Mouse (Mus musculus) heart, embryonic 16.5 days (tissue): Measurements from ENCODE around the gene Pou2f2. TPM values are rescaled to one million over a fixed set of nuclear protein-coding genes. Genes with fewer than 3 reads are reported as not detected.
A peak's percentile ranks its signal among the peaks of the same experiment; 100 is the strongest.

ENCODE experiments used
- ATAC-seq: fragments of 200-750 bp; cut with Nextera tagmentation; replicated peaks from 2 replicates; pipeline ENCODE4 v1.8.0; 2017; ENCODE audit warnings: moderate number of reproducible peaks; ENCODE audit not compliant: insufficient read depth, low FRiP score; ENCODE audit errors: extremely low read depth
- H3K27ac ChIP-seq: fragments of 300-500 bp; sonication (generic); 2 replicates; pipeline ENCODE4 v1.5.1; 2014; ENCODE audit warnings: mild to moderate bottlenecking, low read length, control low read depth, moderate library complexity
- H3K27me3 ChIP-seq: fragments of 300-500 bp; sonication (generic); 2 replicates; pipeline ENCODE4 v1.6.1; 2014; ENCODE audit warnings: low read length, mixed read lengths; ENCODE audit not compliant: control insufficient read depth, insufficient read depth
- H3K36me3 ChIP-seq: fragments of 300-500 bp; sonication (generic); 2 replicates; pipeline ENCODE4 v1.6.1; 2014; ENCODE audit not compliant: control insufficient read depth, insufficient read depth
- H3K4me1 ChIP-seq: fragments of 300-500 bp; sonication (generic); 2 replicates; pipeline ENCODE4 v1.6.1; 2014; ENCODE audit warnings: low read length, mixed read lengths; ENCODE audit not compliant: control insufficient read depth, insufficient read depth
- H3K4me2 ChIP-seq: fragments of 300-500 bp; sonication (generic); 2 replicates; pipeline ENCODE4 v1.6.1; 2014; ENCODE audit warnings: low read depth, mild to moderate bottlenecking, control low read depth, low read length
- H3K4me3 ChIP-seq: fragments of 300-500 bp; sonication (generic); 2 replicates; pipeline ENCODE4 v1.5.1; 2014; ENCODE audit warnings: mild to moderate bottlenecking, control low read depth, low read length
- H3K9ac ChIP-seq: fragments of 300-500 bp; sonication (generic); 2 replicates; pipeline ENCODE4 v1.6.1; 2014; ENCODE audit warnings: low read length, control low read depth
- H3K9me3 ChIP-seq: fragments of 300-500 bp; sonication (generic); replicated peaks from 2 replicates; pipeline ENCODE4 v1.6.1; 2016; ENCODE audit warnings: low read length; ENCODE audit not compliant: control insufficient read depth
- WGBS: fragments of 180-500 bp; shearing (Covaris S2); extraction: QIAGEN DNeasy Blood & Tissue Kit; methylation state at CpG from one replicate; pipeline ENCODE4 v1.1.7; 2014; 5-methylcytosine and 5-hydroxymethylcytosine counted together
- polyA plus RNA-seq: library from polyadenylated mRNA; unstranded; fragments of >200 nt; fragmentation: Nextera tagmentation; extraction: Ambion mirVana; gene quantifications from 2 replicates; pipeline ENCODE4 v1.2.1, GENCODE M21; 2015

The Pou2f2 gene
- polyA plus RNA-seq, 1 experiment from 2014 or later, result 0.58 TPM

DNA sequence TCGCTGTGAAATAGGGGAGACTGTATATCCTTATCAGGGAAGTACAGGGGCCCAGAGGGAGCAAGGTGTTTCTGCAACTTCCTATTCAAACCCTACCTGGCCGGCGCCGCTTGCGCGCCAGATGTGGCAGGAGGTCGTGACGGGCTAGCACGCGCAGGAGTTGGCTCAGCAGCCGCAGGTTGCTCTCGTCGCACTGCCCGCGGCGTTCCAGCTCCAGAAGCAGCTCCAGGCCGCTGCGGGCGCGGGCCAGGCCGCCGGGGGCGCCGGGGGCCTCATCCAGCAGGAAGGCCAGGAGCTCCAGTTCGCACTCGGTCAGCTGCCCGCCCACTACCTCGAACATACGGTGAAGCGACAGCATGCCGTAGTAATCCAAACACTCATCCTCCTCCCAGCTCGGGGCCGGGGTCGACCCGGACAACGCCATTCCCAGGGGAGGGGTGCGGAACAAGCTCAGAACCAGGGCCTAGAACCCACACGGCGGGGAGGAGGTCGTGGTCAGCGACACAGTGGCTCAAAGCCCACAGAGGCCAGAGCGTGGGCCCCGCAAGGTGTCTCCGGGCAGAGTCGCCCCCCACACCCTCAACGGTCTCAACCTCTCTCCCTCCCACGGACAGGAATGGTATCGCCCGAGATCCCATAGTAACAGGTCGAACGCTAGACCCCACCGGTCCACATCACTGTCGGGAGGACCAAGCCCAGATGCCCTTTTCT lies 39.3 kb upstream of the Pou2f2 start:
- Histone ChIP-seq H3K9me3 (no peaks in the 10 kb centered on the region), H3K4me2 (peak overlapping the region; percentile 96), H3K4me1 (peaks cover 27% of the 10 kb centered on the region), H3K4me3 (peak overlapping the region; percentile 83), H3K27me3 (no peaks in the 10 kb centered on the region), H3K36me3 (peaks cover 5% of the 10 kb centered on the region; the same call in 1 of the 2 replicates), H3K9ac (peak overlapping the region; percentile 88), H3K27ac (peak overlapping the region; percentile 81)
- ATAC-seq, result peak; percentile 10; the same call in 1 of the 2 replicates
- under 1% methylated on average over 53 of the region's 53 CpGs for WGBS

DNA sequence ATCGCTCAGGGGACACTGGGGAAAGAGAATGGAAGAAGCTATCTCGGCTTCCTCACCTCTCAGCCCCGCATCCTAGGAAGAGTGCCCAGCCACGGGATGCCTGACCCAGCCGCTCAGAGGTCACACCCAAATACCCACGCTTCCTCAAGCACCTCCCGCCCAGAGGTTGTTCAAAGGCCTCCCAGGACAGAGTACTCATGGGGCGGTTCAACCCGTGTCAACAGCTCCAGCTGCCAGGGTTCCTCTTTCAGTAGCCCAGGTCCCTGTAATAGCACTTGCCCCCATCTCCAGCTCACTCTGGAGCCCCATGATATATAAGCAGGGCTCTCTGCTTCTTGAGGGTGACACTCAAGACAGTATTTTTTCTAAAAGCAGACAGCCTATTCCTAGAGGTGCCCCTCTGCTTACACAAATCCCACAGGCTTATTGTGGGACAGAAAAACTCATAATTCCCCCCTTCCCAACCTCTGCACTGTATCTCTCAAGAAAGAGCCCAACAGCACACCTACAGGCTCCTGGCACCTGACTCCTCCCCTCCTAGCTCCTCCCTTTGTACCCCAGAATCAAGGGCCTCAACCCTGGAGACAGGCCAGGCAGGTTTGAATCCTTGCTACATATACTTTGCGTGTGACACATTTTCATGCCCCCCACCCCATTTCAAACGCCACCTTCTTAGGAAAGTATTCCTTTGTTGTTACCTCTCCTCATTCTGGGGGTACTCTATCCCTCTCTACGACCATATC lies 38.3 kb upstream of the Pou2f2 start:
- Histone ChIP-seq H3K9ac (peak overlapping the region; percentile 88; the same call in 1 of the 2 replicates), H3K4me3 (peak overlapping the region; percentile 83; the same call in 1 of the 2 replicates), H3K9me3 (no peaks in the 10 kb centered on the region), H3K36me3 (peaks cover 5% of the 10 kb centered on the region; the same call in 1 of the 2 replicates), H3K27ac (no peak overlapping the region), H3K27me3 (no peaks in the 10 kb centered on the region), H3K4me2 (peak overlapping the region; percentile 96), H3K4me1 (peaks cover 27% of the 10 kb centered on the region)
- 62% methylated on average over 12 of the region's 12 CpGs for WGBS
- ATAC-seq, result no peak

DNA sequence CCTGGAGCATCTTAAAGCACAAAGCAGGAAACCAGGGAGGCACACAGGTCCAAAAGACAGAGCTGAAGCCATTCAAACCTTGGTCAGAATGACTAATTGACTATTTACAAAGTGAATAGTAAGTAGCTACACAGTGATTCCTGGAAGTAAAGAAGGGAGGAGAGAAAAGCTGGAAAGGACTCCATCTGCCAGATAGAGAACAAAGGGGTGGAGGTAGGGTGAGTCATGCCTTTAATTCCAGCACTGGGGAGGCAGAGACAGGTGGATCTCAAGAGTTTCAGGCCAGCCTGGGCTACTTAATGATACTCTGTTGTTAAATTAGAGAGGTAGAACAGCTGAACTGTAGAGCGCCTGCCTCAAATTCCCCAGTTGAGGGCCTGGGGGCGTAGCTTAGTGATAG lies 34.6 kb upstream of the Pou2f2 start:
- Histone ChIP-seq H3K4me1 (peaks cover 10% of the 10 kb centered on the region), H3K4me3 (no peak overlapping the region), H3K9me3 (no peaks in the 10 kb centered on the region), H3K27me3 (no peaks in the 10 kb centered on the region), H3K4me2 (no peak overlapping the region), H3K9ac (no peak overlapping the region), H3K27ac (no peak overlapping the region), H3K36me3 (peaks cover 8% of the 10 kb centered on the region)
- WGBS, result 94% methylated on average over 2 of the region's 2 CpGs
- ATAC-seq, result no peak

DNA sequence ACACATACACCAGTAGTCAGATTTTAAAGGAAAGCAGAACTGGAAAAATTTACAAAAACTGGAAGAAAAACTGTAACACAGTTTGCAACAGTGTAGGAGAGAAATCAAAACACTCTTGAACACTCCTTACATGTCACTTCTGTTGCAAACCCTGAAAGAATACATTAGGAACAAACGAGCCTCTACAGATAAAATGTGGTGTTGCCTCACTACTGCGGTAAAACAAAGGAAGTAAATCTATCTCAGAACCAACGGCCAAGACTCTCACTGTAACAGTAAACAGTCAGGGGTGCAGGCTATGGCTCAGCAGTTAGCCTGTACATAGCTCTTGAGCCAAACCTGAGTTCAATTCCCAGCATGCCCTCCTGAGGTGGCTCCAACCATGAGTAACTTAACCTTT lies 33.6 kb upstream of the Pou2f2 start:
- H3K4me3 ChIP-seq, result no peak overlapping the region
- H3K36me3 ChIP-seq, result peaks cover 8% of the 10 kb centered on the region
- WGBS, result 56% methylated on average over 3 of the region's 3 CpGs
- no peak for ATAC-seq
- H3K4me2 ChIP-seq, result no peak overlapping the region
- H3K9me3 ChIP-seq, result no peaks in the 10 kb centered on the region
- no peaks in the 10 kb centered on the region for H3K27me3 ChIP-seq
- no peak overlapping the region for H3K27ac ChIP-seq
- no peak overlapping the region for H3K9ac ChIP-seq
- peaks cover 3% of the 10 kb centered on the region for H3K4me1 ChIP-seq

DNA sequence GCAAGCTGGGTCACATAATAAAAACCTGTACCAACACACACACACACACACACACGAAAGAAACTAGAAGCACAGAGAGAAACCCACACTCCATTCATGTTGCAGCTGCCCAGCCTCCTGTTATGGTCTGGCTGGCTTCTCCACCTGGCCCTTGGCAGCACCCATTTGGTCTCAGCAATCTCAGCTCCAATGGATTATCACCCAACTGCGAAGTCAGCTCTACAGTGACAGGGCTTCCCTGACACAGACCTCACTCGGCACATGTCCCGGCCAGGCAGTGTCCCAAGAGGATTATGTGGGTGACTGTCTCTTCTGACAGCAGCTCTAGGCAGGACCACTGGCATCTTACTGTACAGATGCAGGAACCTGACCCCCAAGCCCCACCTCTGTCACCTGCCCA lies 31.0 kb upstream of the Pou2f2 start:
- Histone ChIP-seq H3K4me2 (no peak overlapping the region), H3K36me3 (peaks cover 8% of the 10 kb centered on the region), H3K4me1 (peaks cover 2% of the 10 kb centered on the region), H3K4me3 (no peak overlapping the region), H3K27me3 (no peaks in the 10 kb centered on the region), H3K27ac (no peak overlapping the region), H3K9ac (no peak overlapping the region), H3K9me3 (no peaks in the 10 kb centered on the region)
- no peak for ATAC-seq
- 70% methylated on average over 4 of the region's 4 CpGs for WGBS

DNA sequence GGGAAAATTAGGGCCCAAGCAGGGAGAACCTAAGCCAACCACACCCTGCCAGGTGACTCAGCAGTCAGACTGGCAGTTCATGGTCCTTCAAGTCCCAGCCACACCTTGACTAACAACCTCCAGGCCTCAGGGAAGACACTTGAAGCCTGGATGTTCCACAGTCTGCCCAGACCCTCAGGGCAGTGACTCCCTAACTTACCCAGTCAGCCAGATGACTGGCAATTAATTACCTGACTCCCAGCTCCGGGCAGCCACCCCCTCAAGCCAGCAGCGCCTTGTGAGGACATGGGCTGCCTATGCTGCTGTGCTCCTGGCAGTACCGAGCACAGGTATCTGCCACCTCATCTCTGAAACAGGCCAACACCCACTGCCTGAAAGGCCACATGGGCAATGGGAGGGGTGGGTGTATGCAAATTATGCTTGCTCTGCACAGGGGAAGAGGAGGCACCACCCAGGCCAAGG lies 29.7 kb upstream of the Pou2f2 start:
- no peak for ATAC-seq

DNA sequence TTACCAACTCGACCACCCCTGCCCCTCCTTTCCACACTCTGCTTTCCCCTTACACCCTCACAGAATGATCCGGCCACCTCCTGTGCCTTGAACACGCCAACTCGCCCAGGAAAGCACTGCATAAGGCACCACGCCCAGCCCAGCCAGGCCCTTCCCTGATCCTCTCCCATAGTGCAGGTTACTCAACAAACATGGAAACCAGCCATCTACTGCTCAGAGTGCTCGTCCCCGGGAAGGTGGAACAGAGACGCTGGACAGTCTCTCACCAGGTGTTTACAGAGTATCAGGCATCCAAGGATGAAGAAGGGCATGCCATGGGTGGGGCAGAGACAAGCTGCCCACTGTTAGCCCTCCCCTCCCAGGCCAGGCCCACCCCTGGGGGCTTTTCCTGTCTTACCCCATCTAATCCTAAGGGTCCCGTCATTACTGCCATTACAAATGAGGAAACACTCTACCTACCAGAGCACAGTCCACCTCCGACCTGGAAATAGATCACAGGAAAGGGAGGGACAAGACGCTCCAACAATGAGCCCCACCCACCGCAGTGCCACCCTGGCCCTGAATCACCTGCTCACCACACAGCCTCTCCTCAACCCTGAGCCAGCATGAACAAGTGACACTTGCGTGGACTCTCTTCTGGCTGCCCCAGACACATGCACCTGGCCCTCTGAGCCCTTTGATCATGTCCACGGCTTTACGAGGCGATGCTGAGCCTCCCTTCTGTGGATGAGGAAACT lies 26.7 kb upstream of the Pou2f2 start:
- H3K36me3 ChIP-seq, result peaks cover 7% of the 10 kb centered on the region
- H3K9me3 ChIP-seq, result no peaks in the 10 kb centered on the region
- H3K9ac ChIP-seq, result no peak overlapping the region
- peaks cover 8% of the 10 kb centered on the region for H3K4me1 ChIP-seq
- H3K27me3 ChIP-seq, result no peaks in the 10 kb centered on the region
- no peak for ATAC-seq
- H3K27ac ChIP-seq, result no peak overlapping the region
- no peak overlapping the region for H3K4me3 ChIP-seq
- WGBS, result 84% methylated on average over 16 of the region's 16 CpGs
- H3K4me2 ChIP-seq, result no peak overlapping the region

More for the DNA sequence above, 29.7 kb upstream of the Pou2f2 start:
- H3K36me3 ChIP-seq, result peaks cover 5% of the 10 kb centered on the region
- H3K27ac ChIP-seq, result no peak overlapping the region
- H3K4me2 ChIP-seq, result no peak overlapping the region
- WGBS, result 73% methylated on average over 3 of the region's 3 CpGs
- H3K4me1 ChIP-seq, result peaks cover 8% of the 10 kb centered on the region
- no peak overlapping the region for H3K9ac ChIP-seq
- H3K9me3 ChIP-seq, result no peaks in the 10 kb centered on the region
- H3K27me3 ChIP-seq, result no peaks in the 10 kb centered on the region
- no peak overlapping the region for H3K4me3 ChIP-seq

DNA sequence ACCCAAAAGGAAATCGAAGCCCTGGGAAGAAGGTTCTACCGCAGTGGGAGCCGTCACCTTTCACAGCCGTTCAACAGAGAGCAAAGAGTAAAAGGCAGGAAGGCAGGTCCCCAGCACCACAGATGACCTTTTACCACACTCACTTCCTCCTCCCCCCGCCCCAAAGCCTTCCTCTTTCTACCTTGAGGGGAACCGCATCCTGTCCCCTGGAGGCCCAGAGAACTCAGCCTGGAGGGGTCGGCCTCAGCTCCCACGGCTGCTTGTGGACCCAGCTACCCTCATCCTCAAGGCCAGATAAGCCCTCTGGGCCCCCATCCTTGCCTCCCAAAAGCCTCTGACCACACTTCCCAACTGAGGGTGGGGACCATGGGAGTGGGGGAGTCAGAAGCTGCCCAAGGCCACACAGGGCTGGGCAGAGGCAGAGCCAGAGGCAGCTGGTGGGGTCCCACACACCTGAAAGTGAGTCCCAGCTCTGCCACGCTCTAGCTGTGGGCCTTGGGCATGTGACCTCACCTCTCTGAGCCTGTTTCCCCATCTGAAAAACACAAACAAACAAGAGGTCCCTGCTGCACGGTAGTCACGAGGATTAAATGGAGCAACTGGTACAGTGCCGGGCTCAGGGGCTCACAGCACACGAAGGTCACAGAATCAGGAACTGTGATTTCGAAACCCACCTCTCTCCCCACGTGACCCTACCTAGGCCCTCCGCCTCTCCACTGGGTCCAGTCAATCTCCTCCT lies 26.0 kb upstream of the Pou2f2 start:
- Histone ChIP-seq H3K9me3 (no peaks in the 10 kb centered on the region), H3K4me3 (no peak overlapping the region), H3K4me2 (peak overlapping the region; percentile 21; the same call in 1 of the 2 replicates), H3K27ac (no peak overlapping the region), H3K36me3 (peaks cover 6% of the 10 kb centered on the region), H3K9ac (peak overlapping the region; percentile 36; the same call in 1 of the 2 replicates), H3K4me1 (peaks cover 8% of the 10 kb centered on the region), H3K27me3 (no peaks in the 10 kb centered on the region)
- WGBS, result 70% methylated on average over 16 of the region's 16 CpGs
- ATAC-seq, result peak; percentile 24; the same call in 1 of the 2 replicates
